In genomic region chr16:30792738-30793377, GRCm38 (mm10) we compare ENCODE assay signal across 9 mouse cellular contexts.
DNase-seq lines count a peak whose midpoint lies in the region; ATAC-seq and TF ChIP-seq lines count a peak whose summit lies in the region.
"Had no signal": no experiment of that assay in that cellular context is flagged by ENCODE, and none has a peak within 500 bp of the region (broad histone marks: within the 10 kb centered on the region; RNA-seq: fewer than 3 reads in every experiment).

No protein-coding gene starts in this region.

- TF ChIP-seq EP300 in MEL (IDR thresholded peaks at IDR 0.05; ENCODE audit: low read depth in 1 of 2, low read length in 2 of 2), result peak; percentile 45 to 53; a peak in 1 of 4 replicates

- no peak overlapping the region for H3K9ac ChIP-seq in embryonic facial prominence, embryonic 14.5 days (ENCODE audit: low read depth, low read length)
- no peak overlapping the region for H3K9ac ChIP-seq in kidney, embryonic 16.5 days (replicated peaks; ENCODE audit: low read length)
- H3K9ac ChIP-seq in MEL (ENCODE audit: control insufficient read depth, low read depth, low read length, poor library complexity, severe bottlenecking), result no peak overlapping the region
- H3K9ac ChIP-seq: embryonic facial prominence, embryonic 15.5 days had no signal

- no peaks in the 10 kb centered on the region for H3K36me3 ChIP-seq in embryonic facial prominence, embryonic 14.5 days (ENCODE audit: control insufficient read depth, insufficient read depth, low read length)
- no peaks in the 10 kb centered on the region for H3K36me3 ChIP-seq in embryonic facial prominence, embryonic 10.5 days (replicated peaks)
- no peaks in the 10 kb centered on the region for H3K36me3 ChIP-seq in kidney, embryonic 16.5 days (ENCODE audit: insufficient read depth, low read length)
- H3K36me3 ChIP-seq in MEL (ENCODE audit: control insufficient read depth in 1 of 2, insufficient read depth in 2 of 2, low read length in 2 of 2), result peaks cover 0 to 33% of the 10 kb centered on the region in 2 experiments; a peak in 2 of 4 replicates
- H3K36me3 ChIP-seq: embryonic facial prominence, embryonic 15.5 days had no signal

- WGBS in embryonic facial prominence, embryonic 14.5 days, result 75% methylated on average over 11 of the region's 11 CpGs
- 86% methylated on average over 11 of the region's 11 CpGs for WGBS in embryonic facial prominence, embryonic 10.5 days
- 67% methylated on average over 11 of the region's 11 CpGs for WGBS in kidney, embryonic 16.5 days

- peaks cover 30% of the 10 kb centered on the region for H3K4me1 ChIP-seq in embryonic facial prominence, embryonic 14.5 days (ENCODE audit: control insufficient read depth, insufficient read depth, low read length)
- H3K4me1 ChIP-seq in embryonic facial prominence, embryonic 10.5 days, result peaks cover 26% of the 10 kb centered on the region
- peaks cover 33% of the 10 kb centered on the region for H3K4me1 ChIP-seq in kidney, embryonic 16.5 days (ENCODE audit: insufficient read depth, low read length)
- peaks cover 7 to 45% of the 10 kb centered on the region in 2 experiments for H3K4me1 ChIP-seq in MEL (ENCODE audit: control insufficient read depth in 1 of 2, insufficient read depth in 2 of 2, low read length in 2 of 2)

- no peak overlapping the region for H3K4me2 ChIP-seq in embryonic facial prominence, embryonic 14.5 days (ENCODE audit: low read depth, low read length)
- no peak overlapping the region for H3K4me2 ChIP-seq in kidney, embryonic 16.5 days (replicated peaks; ENCODE audit: low read depth, low read length)
- H3K4me2 ChIP-seq: embryonic facial prominence, embryonic 15.5 days had no signal

- ATAC-seq in embryonic facial prominence, embryonic 14.5 days (ENCODE audit: low read depth), result no peak
- ATAC-seq in kidney, embryonic 16.5 days (ENCODE audit: low FRiP score, low TSS enrichment), result no peak

- H3K79me2 ChIP-seq in MEL (ENCODE audit: control insufficient read depth, insufficient read depth, low read length, poor library complexity), result no peaks in the 10 kb centered on the region; the same call in 1 of the 2 replicates

- TF ChIP-seq CTCF in MEL (IDR thresholded peaks at IDR 0.05 in 2 of 3, conservative IDR thresholded peaks at IDR 0.05 in 1 of 3; ENCODE audit: control insufficient read depth in 1 of 3, insufficient read depth in 1 of 3, low read depth in 2 of 3, low read length in 3 of 3, poor library complexity in 1 of 3, severe bottlenecking in 1 of 3), result no peak

- no peak overlapping the region for H3K4me3 ChIP-seq in embryonic facial prominence, embryonic 14.5 days (ENCODE audit: low read depth, low read length)
- no peak overlapping the region for H3K4me3 ChIP-seq in embryonic facial prominence, embryonic 10.5 days
- H3K4me3 ChIP-seq in kidney, embryonic 16.5 days (ENCODE audit: low read length), result no peak overlapping the region
- H3K4me3 ChIP-seq in MEL (ENCODE audit: control insufficient read depth in 1 of 2, insufficient read depth in 1 of 2, low read depth in 2 of 2, low read length in 2 of 2), result no peak overlapping the region
- H3K4me3 ChIP-seq: embryonic facial prominence, embryonic 15.5 days had no signal

- peak; percentile 27 for DNase-seq in embryonic facial prominence, embryonic 14.5 days (ENCODE audit: low spot score)
- DNase-seq in embryonic facial prominence, embryonic 10.5 days (ENCODE audit: low spot score), result no peak
- DNase-seq in kidney, adult 9 months, result peak; percentile 37
- peak; percentile 41 for DNase-seq in MEL (ENCODE audit: low read depth, low spot score)
- peak; percentile 42 to 58 for DNase-seq in cerebellum, postnatal 25 days
- DNase-seq in layer of hippocampus, postnatal 25 days (ENCODE audit: extremely low spot score in 1 of 2, low spot score in 1 of 2), result no peak
- DNase-seq in spleen, adult 12 weeks (ENCODE audit: low spot score), result no peak

- TF ChIP-seq POLR2A in MEL (IDR thresholded peaks at IDR 0.05; ENCODE audit: control insufficient read depth in 1 of 2, insufficient read depth in 1 of 2, low read depth in 1 of 2, low read length in 2 of 2, poor library complexity in 1 of 2), result no peak

- no peak overlapping the region for H3K27ac ChIP-seq in embryonic facial prominence, embryonic 14.5 days (replicated peaks; ENCODE audit: low read depth, low read length)
- H3K27ac ChIP-seq in embryonic facial prominence, embryonic 10.5 days (replicated peaks), result no peak overlapping the region
- H3K27ac ChIP-seq in kidney, embryonic 16.5 days (ENCODE audit: low read length), result no peak overlapping the region
- H3K27ac ChIP-seq in MEL (ENCODE audit: control insufficient read depth, low read depth, low read length), result no peak overlapping the region
- H3K27ac ChIP-seq: embryonic facial prominence, embryonic 15.5 days had no signal

- H3K9me3 ChIP-seq in embryonic facial prominence, embryonic 14.5 days (ENCODE audit: control insufficient read depth, low read length), result no peaks in the 10 kb centered on the region
- H3K9me3 ChIP-seq in embryonic facial prominence, embryonic 10.5 days, result no peaks in the 10 kb centered on the region
- no peaks in the 10 kb centered on the region for H3K9me3 ChIP-seq in kidney, embryonic 16.5 days (ENCODE audit: low read length)
- H3K9me3 ChIP-seq in MEL (replicated peaks; ENCODE audit: insufficient read depth, low read length), result no peaks in the 10 kb centered on the region
- H3K9me3 ChIP-seq: embryonic facial prominence, embryonic 15.5 days had no signal

- H3K27me3 ChIP-seq in embryonic facial prominence, embryonic 14.5 days (replicated peaks; ENCODE audit: control insufficient read depth, insufficient read depth, low read length), result no peaks in the 10 kb centered on the region
- H3K27me3 ChIP-seq in embryonic facial prominence, embryonic 10.5 days (replicated peaks; ENCODE audit: low read depth, poor library complexity, severe bottlenecking), result no peaks in the 10 kb centered on the region
- no peaks in the 10 kb centered on the region for H3K27me3 ChIP-seq in kidney, embryonic 16.5 days (ENCODE audit: insufficient read depth, low read length)
- H3K27me3 ChIP-seq in MEL (ENCODE audit: control insufficient read depth in 1 of 2, insufficient read depth in 2 of 2, low read length in 2 of 2), result no peaks in the 10 kb centered on the region
- H3K27me3 ChIP-seq: embryonic facial prominence, embryonic 15.5 days had no signal

- no peak for TF ChIP-seq RAD21 in MEL (IDR thresholded peaks at IDR 0.05; ENCODE audit: low read depth, low read length)

TF ChIP-seq in MEL, 35 proteins besides CTCF, POLR2A, EP300 and RAD21:
- TF ChIP-seq CHD1 (IDR thresholded peaks at IDR 0.05; ENCODE audit: low read depth, low read length) (no peak), GATA1 (IDR thresholded peaks at IDR 0.05; ENCODE audit: low read depth, low read length) (0 out of 2 replicates have a peak, but pooled peaks have one; percentile 5), ZKSCAN1 (IDR thresholded peaks at IDR 0.05; ENCODE audit: low read depth, low read length) (no peak), BHLHE40 (IDR thresholded peaks at IDR 0.05; ENCODE audit: borderline replicate concordance, low read depth, low read length) (no peak), CHD2 (IDR thresholded peaks at IDR 0.05; ENCODE audit: low read length) (no peak), RCOR1 (IDR thresholded peaks at IDR 0.05; ENCODE audit: low read depth, low read length) (peak; percentile 85), POLR2AphosphoS5 (IDR thresholded peaks at IDR 0.05; ENCODE audit: borderline replicate concordance, low read depth, low read length) (no peak), MEF2A (IDR thresholded peaks at IDR 0.05; ENCODE audit: extremely low read depth, insufficient replicate concordance, low read depth, low read length, poor library complexity, severe bottlenecking) (no peak), ZNF384 (IDR thresholded peaks at IDR 0.05; ENCODE audit: low read depth, low read length) (no peak), TCF12 (IDR thresholded peaks at IDR 0.05; ENCODE audit: low read depth, low read length) (no peak), TBP (IDR thresholded peaks at IDR 0.05; ENCODE audit: low read depth, low read length) (no peak), USF2 (IDR thresholded peaks at IDR 0.05; ENCODE audit: borderline replicate concordance in 1 of 2, insufficient read depth in 1 of 2, low read depth in 1 of 2, low read length in 2 of 2) (no peak), MXI1 (IDR thresholded peaks at IDR 0.05; ENCODE audit: low read depth, low read length) (no peak), NELFE (IDR thresholded peaks at IDR 0.05; ENCODE audit: low read depth, low read length) (no peak), ZC3H11A (IDR thresholded peaks at IDR 0.05; ENCODE audit: low read depth, low read length) (no peak), MAX (IDR thresholded peaks at IDR 0.05; ENCODE audit: low read length) (no peak), SIN3A (IDR thresholded peaks at IDR 0.05; ENCODE audit: low read length) (peak; percentile 28; the same call in 1 of the 2 replicates), E2F4 (IDR thresholded peaks at IDR 0.05; ENCODE audit: borderline replicate concordance, low read depth, low read length) (no peak), UBTF (IDR thresholded peaks at IDR 0.05; ENCODE audit: borderline replicate concordance, insufficient read depth, low read depth, low read length) (no peak), JUND (IDR thresholded peaks at IDR 0.05; ENCODE audit: low read depth, low read length) (no peak), TAL1 (IDR thresholded peaks at IDR 0.05; ENCODE audit: low read length) (no peak), SMC3 (IDR thresholded peaks at IDR 0.05; ENCODE audit: low read depth, low read length) (no peak), KAT2A (conservative IDR thresholded peaks at IDR 0.05; ENCODE audit: low read depth, low read length) (no peak), ETS1 (IDR thresholded peaks at IDR 0.05; ENCODE audit: low read depth, low read length) (peak; percentile 36; the same call in 1 of the 2 replicates)

Comparison
In these comparisons a context has a peak if more than half of its experiments do, and no peak if none do; other contexts are left out.
1. DNase-seq: peak in embryonic facial prominence, embryonic 14.5 days (single experiment), kidney, adult 9 months (single experiment), MEL (single experiment) and cerebellum, postnatal 25 days (2 of 2); none in embryonic facial prominence, embryonic 10.5 days (single experiment), layer of hippocampus, postnatal 25 days (0 of 2) and spleen, adult 12 weeks (single experiment).